Mouse (Mus musculus) kidney, embryonic 15.5 days (tissue): ENCODE data around the gene H2-DMb1. TPM values are rescaled to one million over a fixed set of nuclear protein-coding genes. Genes with fewer than 3 reads are reported as not detected.

ENCODE experiments used
- ATAC-seq: fragments of 200-750 bp; cut with Nextera tagmentation; replicated peaks from 2 replicates; pipeline ENCODE4 v1.8.0; 2017; ENCODE audit warnings: moderate TSS enrichment; ENCODE audit not compliant: low FRiP score
- H3K27ac ChIP-seq: fragments of 300-500 bp; sonication (generic); 2 replicates; pipeline ENCODE4 v1.5.1; 2015; ENCODE audit warnings: mild to moderate bottlenecking, inconsistent platforms
- H3K27me3 ChIP-seq: fragments of 300-500 bp; sonication (generic); 2 replicates; pipeline ENCODE4 v1.6.1; 2015; ENCODE audit warnings: inconsistent platforms
- H3K36me3 ChIP-seq: fragments of 300-500 bp; sonication (generic); 2 replicates; pipeline ENCODE4 v1.6.1; 2015; ENCODE audit warnings: inconsistent platforms
- H3K4me1 ChIP-seq: fragments of 300-500 bp; sonication (generic); 2 replicates; pipeline ENCODE4 v1.6.1; 2015; ENCODE audit warnings: inconsistent platforms
- H3K4me2 ChIP-seq: fragments of 300-500 bp; sonication (generic); 2 replicates; pipeline ENCODE4 v1.6.1; 2015; ENCODE audit warnings: moderate library complexity, mild to moderate bottlenecking, inconsistent platforms
- H3K4me3 ChIP-seq: fragments of 300-500 bp; sonication (generic); replicated peaks from 2 replicates; pipeline ENCODE4 v1.5.1; 2015; ENCODE audit warnings: mild to moderate bottlenecking, inconsistent platforms
- H3K9ac ChIP-seq: fragments of 300-500 bp; sonication (generic); 2 replicates; pipeline ENCODE4 v1.6.1; 2015; ENCODE audit warnings: mild to moderate bottlenecking, inconsistent platforms
- H3K9me3 ChIP-seq: fragments of 300-500 bp; sonication (generic); replicated peaks from 2 replicates; pipeline ENCODE4 v1.6.1; 2016; ENCODE audit warnings: inconsistent platforms
- WGBS: fragments of 180-500 bp; shearing (Covaris S2); methylation state at CpG from one replicate; pipeline ENCODE4 v1.1.7; 2015; ENCODE audit warnings: mixed read lengths; 5-methylcytosine and 5-hydroxymethylcytosine counted together
- polyA plus RNA-seq: library from polyadenylated mRNA; unstranded; fragments of >200 nt; fragmentation: Nextera tagmentation; extraction: Ambion mirVana; gene quantifications from 2 replicates; pipeline ENCODE4 v1.2.1, GENCODE M21; 2015

H2-DMb1 gene
- polyA plus RNA-seq, 1 experiment from 2014 or later = 6.0 TPM

DNA sequence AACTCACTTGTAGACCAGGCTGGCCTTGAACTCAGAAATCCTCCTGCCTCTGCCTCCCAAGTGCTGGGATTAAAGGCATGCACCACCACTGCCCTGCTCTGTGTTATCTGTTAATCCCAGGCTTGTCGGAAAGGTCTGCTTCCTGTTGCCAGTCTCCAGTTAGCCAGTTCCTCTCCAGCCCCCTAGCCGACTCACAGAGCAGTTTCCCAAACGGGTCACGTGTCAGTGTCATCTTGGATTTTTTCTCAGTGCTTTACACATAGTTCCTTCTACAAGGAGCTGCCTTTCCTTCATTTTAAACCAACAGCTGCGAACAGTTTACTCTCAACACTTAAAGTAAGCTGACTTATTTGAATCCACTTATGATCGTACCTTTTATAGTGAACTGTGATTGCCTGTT lies 28.2 kb upstream of the H2-DMb1 start:
- no peak overlapping the region for H3K9ac ChIP-seq
- no peaks in the 10 kb centered on the region for H3K36me3 ChIP-seq
- no peaks in the 10 kb centered on the region for H3K9me3 ChIP-seq
- 0 out of 2 replicates have a peak overlapping the region, but pooled peaks have one; percentile 86 for H3K4me3 ChIP-seq
- no peaks in the 10 kb centered on the region for H3K27me3 ChIP-seq
- H3K4me1 ChIP-seq = peaks cover 55% of the 10 kb centered on the region
- H3K4me2 ChIP-seq = peak overlapping the region; percentile 94
- 78% methylated on average over 6 of the region's 6 CpGs for WGBS
- no peak for ATAC-seq
- H3K27ac ChIP-seq = no peak overlapping the region

DNA sequence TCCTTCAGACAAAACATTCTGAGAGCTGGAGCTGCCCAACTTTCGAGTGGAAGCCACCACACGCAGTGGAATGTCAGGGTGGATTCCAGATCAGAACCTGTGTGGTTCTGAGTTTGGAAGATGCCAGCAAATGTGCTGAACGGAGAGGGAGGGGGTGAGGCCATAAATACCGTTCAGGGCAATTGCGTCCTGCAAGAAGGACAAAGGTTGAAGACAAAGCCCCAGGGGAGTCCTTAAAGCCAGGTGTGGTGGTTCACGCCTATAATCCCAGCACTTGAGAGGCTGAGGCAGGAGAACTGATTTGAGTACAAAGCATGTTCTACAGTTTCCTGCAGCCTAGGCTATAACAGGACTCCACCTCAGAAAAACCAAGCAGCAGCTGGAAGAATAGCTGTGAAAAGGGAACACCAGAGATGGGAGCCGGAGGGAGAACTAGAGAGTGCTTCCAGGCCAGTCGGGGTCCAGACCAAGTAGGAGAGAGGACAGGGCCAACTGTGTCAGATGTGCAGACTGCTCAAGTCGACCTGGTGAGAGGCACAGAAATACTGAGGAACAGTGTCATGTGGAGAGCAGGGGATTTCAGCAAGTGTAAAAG lies 25.9 kb upstream of the H2-DMb1 start:
- H3K27ac ChIP-seq = 0 out of 2 replicates have a peak overlapping the region, but pooled peaks have one; percentile 32
- no peak for ATAC-seq
- H3K4me3 ChIP-seq = no peak overlapping the region
- H3K4me2 ChIP-seq = no peak overlapping the region
- no peaks in the 10 kb centered on the region for H3K36me3 ChIP-seq
- 43% methylated on average over 9 of the region's 9 CpGs for WGBS
- H3K27me3 ChIP-seq = no peaks in the 10 kb centered on the region
- no peaks in the 10 kb centered on the region for H3K9me3 ChIP-seq
- peaks cover 66% of the 10 kb centered on the region for H3K4me1 ChIP-seq
- no peak overlapping the region for H3K9ac ChIP-seq

DNA sequence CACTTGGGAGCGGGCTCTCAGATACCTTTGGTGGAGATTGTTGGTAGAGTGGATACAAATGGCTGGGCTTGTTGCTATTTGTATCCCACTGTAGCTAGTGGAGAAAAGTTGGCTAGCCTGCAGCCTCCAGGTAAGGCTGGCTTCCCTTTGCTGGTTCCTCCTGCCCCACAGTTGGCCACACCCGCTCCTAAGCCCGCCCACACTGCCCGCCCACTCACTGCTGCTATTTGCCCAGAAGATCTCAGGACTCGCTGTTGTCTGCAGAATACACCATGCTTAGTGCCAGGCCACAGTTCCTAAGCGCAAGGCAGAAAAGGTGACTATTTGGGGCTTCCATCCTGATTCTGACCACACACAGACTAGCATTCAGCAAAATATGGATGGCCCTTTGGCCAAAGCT lies 25.4 kb upstream of the H2-DMb1 start:
- Histone ChIP-seq H3K9me3 (no peaks in the 10 kb centered on the region), H3K4me3 (no peak overlapping the region), H3K27me3 (no peaks in the 10 kb centered on the region), H3K4me2 (no peak overlapping the region), H3K27ac (0 out of 2 replicates have a peak overlapping the region, but pooled peaks have one; percentile 32), H3K4me1 (peaks cover 66% of the 10 kb centered on the region), H3K9ac (no peak overlapping the region), H3K36me3 (no peaks in the 10 kb centered on the region)
- WGBS = 28% methylated on average over 6 of the region's 6 CpGs
- no peak; the same call in 1 of the 2 replicates for ATAC-seq

DNA sequence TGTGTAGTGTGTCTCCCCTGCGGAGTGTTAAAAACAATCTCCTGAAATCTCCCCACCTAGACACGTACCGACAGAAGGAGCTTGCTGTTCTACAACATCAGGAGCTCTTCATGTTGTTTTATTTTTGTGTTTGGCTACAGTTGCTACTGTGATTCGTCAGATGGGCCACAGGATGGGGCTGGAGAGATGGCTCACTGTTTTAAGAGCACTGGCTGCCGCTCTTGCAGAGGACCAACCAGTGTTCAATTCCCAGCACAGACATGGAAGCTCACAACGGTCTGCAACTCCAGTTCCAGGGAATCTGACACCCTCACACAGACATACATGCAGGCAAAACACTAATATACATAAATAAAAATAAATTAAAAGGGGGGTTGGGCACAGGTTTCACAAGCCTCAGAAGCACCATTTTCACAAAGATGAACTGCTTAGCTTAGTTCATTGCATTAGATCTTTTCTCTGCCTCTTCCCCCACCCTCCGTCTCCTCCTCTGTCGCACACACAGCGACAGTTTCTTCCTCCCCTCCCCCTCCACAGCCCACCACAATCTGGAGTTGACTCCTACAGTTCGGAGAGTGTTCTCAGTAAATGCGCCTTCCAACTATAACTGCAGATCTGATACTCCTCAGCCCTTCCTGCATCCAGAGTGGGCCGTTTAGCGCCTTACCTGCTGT lies 24.5 kb upstream of the H2-DMb1 start:
- Histone ChIP-seq H3K4me2 (peak overlapping the region; percentile 46), H3K4me3 (peak overlapping the region; percentile 10; the same call in 1 of the 2 replicates), H3K9me3 (no peaks in the 10 kb centered on the region), H3K27me3 (no peaks in the 10 kb centered on the region), H3K36me3 (no peaks in the 10 kb centered on the region), H3K4me1 (peaks cover 63% of the 10 kb centered on the region), H3K9ac (no peak overlapping the region), H3K27ac (peak overlapping the region; percentile 33; the same call in 1 of the 2 replicates)
- ATAC-seq = no peak
- 27% methylated on average over 13 of the region's 13 CpGs for WGBS

DNA sequence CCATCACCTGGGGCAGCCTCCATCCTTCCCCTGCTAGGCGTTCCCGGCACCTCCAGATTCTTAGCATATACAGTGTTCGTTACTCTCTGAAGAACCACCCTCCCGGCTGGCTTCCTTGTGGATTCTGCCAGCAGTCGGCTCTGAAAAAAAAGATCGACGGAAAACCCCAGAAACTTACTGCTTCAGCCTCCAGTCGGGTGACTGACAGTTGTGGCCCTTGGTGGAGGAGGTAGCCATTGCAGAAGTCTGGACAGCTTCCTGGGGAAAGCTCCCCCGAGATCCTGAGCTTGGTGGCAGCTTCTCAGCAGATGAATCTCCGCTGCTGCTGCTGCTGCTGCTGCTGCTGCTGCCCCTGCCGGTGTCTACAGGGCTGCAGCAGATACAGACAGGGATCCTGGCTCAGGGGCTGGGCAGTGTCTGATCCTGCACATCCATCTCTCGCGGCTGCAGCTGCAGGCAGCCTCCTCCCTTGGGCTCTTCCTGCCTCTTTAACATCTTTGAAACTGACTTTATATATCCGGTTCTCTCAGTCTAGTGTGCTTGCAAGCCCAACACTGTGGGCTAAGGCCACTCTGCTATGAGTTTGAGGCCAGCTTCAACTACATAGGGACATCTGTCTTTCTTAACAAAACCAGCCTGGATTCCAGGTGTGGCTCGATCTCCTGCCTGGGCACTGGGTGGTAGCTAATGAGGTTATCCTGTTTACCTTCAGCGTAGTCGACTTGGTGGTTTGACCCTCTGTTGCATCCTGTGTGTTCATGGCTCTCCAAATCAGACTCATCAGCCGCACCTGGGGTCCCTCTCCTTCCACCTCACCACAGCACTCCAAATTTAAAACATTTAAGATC lies 23.7 kb upstream of the H2-DMb1 start:
- no peaks in the 10 kb centered on the region for H3K9me3 ChIP-seq
- H3K36me3 ChIP-seq = no peaks in the 10 kb centered on the region
- no peaks in the 10 kb centered on the region for H3K27me3 ChIP-seq
- H3K4me1 ChIP-seq = peaks cover 56% of the 10 kb centered on the region
- H3K9ac ChIP-seq = no peak overlapping the region
- WGBS = 19% methylated on average over 18 of the region's 18 CpGs
- H3K4me2 ChIP-seq = peak overlapping the region; percentile 46
- peak overlapping the region; percentile 33 for H3K27ac ChIP-seq
- peak overlapping the region; percentile 10; the same call in 1 of the 2 replicates for H3K4me3 ChIP-seq
- no peak for ATAC-seq

DNA sequence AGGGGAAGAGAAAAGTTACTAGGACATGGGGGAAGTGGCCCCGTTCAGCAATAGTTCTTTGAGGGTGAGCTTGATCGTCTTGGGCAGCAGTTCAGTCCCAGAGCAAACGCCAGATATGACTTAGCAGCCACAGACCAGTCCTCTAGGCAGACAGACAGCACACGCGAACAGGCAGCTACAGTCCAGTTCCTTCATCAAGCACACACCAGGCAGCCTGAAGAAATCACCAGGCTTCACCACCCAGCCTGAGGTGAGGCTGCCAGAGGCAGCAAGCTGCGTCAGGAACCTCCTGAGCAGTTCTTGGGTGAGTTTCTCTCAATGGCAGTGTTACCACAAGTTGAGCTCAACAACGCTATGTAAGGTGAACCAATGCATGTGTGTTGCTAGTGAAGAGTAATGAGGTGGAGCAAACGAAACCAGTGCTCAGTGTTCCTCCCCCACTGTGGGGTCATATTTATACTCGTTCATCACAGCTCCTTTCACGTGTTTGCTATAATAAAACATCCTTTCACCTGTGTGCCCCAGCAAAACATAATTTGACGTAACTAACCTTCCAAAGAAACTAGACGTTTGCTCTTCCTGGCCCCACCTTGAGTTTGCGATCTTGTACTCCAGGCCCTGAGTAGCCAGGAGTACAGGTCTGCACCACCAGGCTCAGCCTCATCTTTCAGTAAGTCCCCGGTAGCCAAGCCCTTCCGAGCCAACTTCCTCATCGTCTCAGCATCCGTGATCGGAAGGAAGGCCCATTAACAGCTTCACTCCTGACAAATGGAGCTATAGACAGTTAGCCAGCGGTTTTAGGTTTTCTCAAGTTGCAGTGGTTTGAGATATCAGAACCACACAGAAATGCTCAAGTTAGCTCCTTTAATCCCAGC lies 22.6 kb upstream of the H2-DMb1 start:
- no peak overlapping the region for H3K27ac ChIP-seq
- H3K4me2 ChIP-seq = no peak overlapping the region
- no peaks in the 10 kb centered on the region for H3K36me3 ChIP-seq
- 52% methylated on average over 19 of the region's 19 CpGs for WGBS
- no peak overlapping the region for H3K9ac ChIP-seq
- no peaks in the 10 kb centered on the region for H3K9me3 ChIP-seq
- no peak for ATAC-seq
- H3K4me1 ChIP-seq = peaks cover 47% of the 10 kb centered on the region
- H3K27me3 ChIP-seq = no peaks in the 10 kb centered on the region
- no peak overlapping the region for H3K4me3 ChIP-seq

DNA sequence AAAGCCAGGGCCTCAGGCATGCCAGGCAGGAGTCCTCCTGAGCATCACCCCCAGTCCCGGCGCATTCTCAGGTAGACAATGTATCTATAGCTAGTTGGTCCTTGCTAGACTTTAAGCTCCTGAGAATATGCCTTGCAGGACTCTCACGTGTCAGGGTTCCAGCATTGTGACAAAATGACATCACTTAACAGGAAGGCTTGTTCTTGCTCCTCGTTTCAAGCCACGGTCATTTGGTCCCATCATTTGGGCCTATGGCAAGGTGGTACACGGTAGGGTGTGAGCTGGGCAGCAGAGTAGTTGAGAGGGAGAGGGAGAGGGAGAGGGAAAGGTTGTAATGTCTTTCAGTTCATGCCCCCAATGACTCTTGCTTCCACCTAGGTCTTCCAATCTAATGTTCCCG lies 21.0 kb upstream of the H2-DMb1 start:
- Histone ChIP-seq H3K4me1 (peaks cover 44% of the 10 kb centered on the region), H3K4me2 (no peak overlapping the region)
- no peak for ATAC-seq

DNA sequence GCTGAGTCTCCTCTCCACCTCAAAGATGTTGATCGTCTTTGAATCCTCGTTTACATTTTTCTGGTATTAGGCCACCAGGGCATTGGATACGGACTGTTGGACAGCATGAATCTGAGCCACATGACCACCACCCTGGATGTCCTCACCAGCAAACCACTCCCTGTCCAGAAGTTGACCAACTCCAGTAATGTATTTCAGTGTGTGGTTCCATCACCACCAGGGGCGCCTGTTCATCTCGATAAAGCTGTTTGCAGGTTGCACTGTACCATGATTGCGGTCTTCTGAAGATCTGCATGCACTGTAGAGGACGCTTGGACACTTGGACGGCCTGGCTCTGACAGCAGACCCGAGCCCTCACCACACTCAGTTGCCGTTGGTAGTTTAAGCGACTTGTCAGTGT lies 19.6 kb upstream of the H2-DMb1 start:
- Histone ChIP-seq H3K4me3 (no peak overlapping the region), H3K4me2 (no peak overlapping the region), H3K36me3 (no peaks in the 10 kb centered on the region), H3K4me1 (peaks cover 31% of the 10 kb centered on the region), H3K27ac (no peak overlapping the region), H3K9ac (no peak overlapping the region), H3K27me3 (peaks cover 19% of the 10 kb centered on the region), H3K9me3 (no peaks in the 10 kb centered on the region)
- 84% methylated on average over 11 of the region's 11 CpGs for WGBS
- no peak for ATAC-seq

More for the DNA sequence above, 21.0 kb upstream of the H2-DMb1 start:
- no peak overlapping the region for H3K4me3 ChIP-seq
- no peaks in the 10 kb centered on the region for H3K9me3 ChIP-seq
- H3K27me3 ChIP-seq = peaks cover 6% of the 10 kb centered on the region
- H3K9ac ChIP-seq = no peak overlapping the region
- no peak overlapping the region for H3K27ac ChIP-seq
- WGBS = 81% methylated on average over 7 of the region's 7 CpGs
- H3K36me3 ChIP-seq = no peaks in the 10 kb centered on the region

DNA sequence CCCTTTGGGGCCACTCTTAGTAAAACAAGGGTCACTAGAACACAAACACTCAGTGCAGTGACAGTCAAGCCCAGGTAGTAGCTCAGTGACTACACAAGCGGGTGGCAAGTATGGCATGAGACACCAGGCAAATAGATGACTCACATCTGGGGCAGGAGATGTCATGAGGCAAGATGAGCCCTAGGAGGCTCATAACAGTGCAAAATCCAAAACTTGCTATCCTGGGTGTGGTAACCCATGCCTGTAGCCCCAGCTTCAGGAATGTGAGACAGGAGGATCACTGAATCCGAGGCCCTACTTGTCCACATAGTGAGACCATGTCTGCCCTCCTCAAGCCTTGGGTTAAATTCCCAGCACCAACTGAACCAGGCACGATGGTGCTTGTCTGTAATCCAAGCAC lies 18.4 kb upstream of the H2-DMb1 start:
- Histone ChIP-seq H3K27ac (no peak overlapping the region), H3K27me3 (peaks cover 30% of the 10 kb centered on the region), H3K9ac (no peak overlapping the region), H3K36me3 (no peaks in the 10 kb centered on the region), H3K4me3 (no peak overlapping the region), H3K4me2 (no peak overlapping the region), H3K4me1 (peaks cover 27% of the 10 kb centered on the region), H3K9me3 (no peaks in the 10 kb centered on the region)
- 75% methylated on average over 3 of the region's 3 CpGs for whole genome bisulfite sequencing
- ATAC-seq = no peak

DNA sequence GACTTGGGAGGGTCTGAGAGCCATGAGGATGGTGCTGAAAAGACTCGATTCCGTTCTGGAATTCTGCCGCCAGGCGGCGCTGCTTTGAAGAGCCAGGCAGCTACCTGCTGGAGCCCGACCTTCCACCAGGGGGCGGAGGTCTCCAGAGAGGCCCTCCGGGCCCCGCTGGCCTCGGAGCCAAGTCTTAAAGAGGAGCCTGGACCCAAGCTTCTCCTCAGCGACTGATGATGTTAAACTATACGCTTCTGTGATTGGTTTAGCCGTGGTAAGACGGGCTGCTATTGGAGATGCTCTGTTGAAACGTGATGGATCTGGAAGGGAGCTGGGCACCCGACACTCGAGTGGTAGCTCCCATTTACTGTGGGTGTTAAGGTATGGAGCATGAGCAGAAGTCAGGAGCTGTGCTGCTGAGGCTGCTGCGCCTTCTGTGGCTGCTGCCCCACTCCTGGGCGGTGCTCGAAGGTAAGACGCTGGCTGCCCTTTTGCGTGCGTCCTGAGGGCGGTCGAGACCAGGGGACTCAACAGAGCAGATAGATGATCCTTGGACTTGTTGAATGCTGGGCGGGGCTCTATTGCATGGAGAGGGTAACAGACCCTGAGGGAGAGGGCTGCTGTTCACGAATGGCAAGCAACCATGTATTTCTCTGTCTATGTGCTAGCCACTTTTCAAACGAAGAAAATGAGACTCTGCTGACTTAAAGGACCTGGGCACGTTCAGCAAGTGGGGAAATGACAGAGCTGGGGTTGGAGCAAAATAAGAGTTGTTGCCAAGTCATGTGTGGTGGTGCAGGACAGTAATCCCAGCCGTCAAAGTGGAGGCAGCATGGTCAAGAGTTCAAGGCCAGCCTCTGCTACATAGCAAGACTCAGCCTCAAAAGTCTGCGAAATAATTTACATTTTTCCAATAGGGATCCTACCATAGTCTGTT lies 17.3 kb upstream of the H2-DMb1 start:
- 5% methylated on average over 31 of the region's 31 CpGs for WGBS
- peaks cover 22% of the 10 kb centered on the region for H3K4me1 ChIP-seq
- peak overlapping the region; percentile 33; the same call in 1 of the 2 replicates for H3K27ac ChIP-seq

More for the DNA sequence above, 17.3 kb upstream of the H2-DMb1 start:
- peak; percentile 97 for ATAC-seq
- no peaks in the 10 kb centered on the region for H3K9me3 ChIP-seq
- H3K9ac ChIP-seq = peak overlapping the region; percentile 37; the same call in 1 of the 2 replicates
- H3K4me2 ChIP-seq = peak overlapping the region; percentile 80
- H3K36me3 ChIP-seq = no peaks in the 10 kb centered on the region
- peak overlapping the region; percentile 46 for H3K4me3 ChIP-seq
- peaks cover 38% of the 10 kb centered on the region for H3K27me3 ChIP-seq
